Mouse (Mus musculus) MEL (cell line): Measurements from ENCODE around the gene Nckap1.

Source experiments
- CHD2 ChIP-seq: IDR thresholded peaks from 2 replicates; pipeline ENCODE4 v1.6.1; 2011; ENCODE audit warnings: low read length, improper control_type of control experiment
- CTCF ChIP-seq, 3 experiments: IDR thresholded peaks in 2 of 3; conservative IDR thresholded peaks in 1 of 3; 2 replicates each; pipeline ENCODE4 v1.5.1; 2011 to 2012; ENCODE audit warnings: low read length in 3 of 3, low read depth in 2 of 3, mild to moderate bottlenecking in 2 of 3, improper control_type of control experiment in 1 of 3, inconsistent platforms in 1 of 3, mixed read lengths in 1 of 3, moderate library complexity in 1 of 3; ENCODE audit not compliant: control insufficient read depth in 1 of 3, insufficient read depth in 1 of 3, poor library complexity in 1 of 3, severe bottlenecking in 1 of 3
- NRF1 ChIP-seq: IDR thresholded peaks from 2 replicates; pipeline ENCODE4 v1.6.1; 2014; ENCODE audit warnings: low read depth, mild to moderate bottlenecking, inconsistent platforms, low read length, improper control_type of control experiment, moderate library complexity; ENCODE audit not compliant: poor library complexity, insufficient read depth, severe bottlenecking
- POLR2A ChIP-seq, 2 experiments: IDR thresholded peaks; 2 replicates each; pipeline ENCODE4 v1.6.1; 2011 to 2012; ENCODE audit warnings: low read length in 2 of 2, mild to moderate bottlenecking in 2 of 2, control low read depth in 1 of 2, improper control_type of control experiment in 1 of 2, low read depth in 1 of 2, moderate library complexity in 1 of 2; ENCODE audit not compliant: control insufficient read depth in 1 of 2, insufficient read depth in 1 of 2, poor library complexity in 1 of 2
- RCOR1 ChIP-seq: IDR thresholded peaks from 2 replicates; pipeline ENCODE4 v1.6.1; 2012; ENCODE audit warnings: low read depth, mild to moderate bottlenecking, inconsistent platforms, low read length, improper control_type of control experiment

- no peak for TF ChIP-seq NRF1
- no peak for TF ChIP-seq RCOR1
- no peak for TF ChIP-seq CHD2
- no peak for TF ChIP-seq CTCF (IDR thresholded peaks at IDR 0.05 in 2 of 3, conservative IDR thresholded peaks at IDR 0.05 in 1 of 3; ENCODE audit: control insufficient read depth in 1 of 3, insufficient read depth in 1 of 3, low read depth in 2 of 3, low read length in 3 of 3, poor library complexity in 1 of 3, severe bottlenecking in 1 of 3)
- TF ChIP-seq POLR2A (IDR thresholded peaks at IDR 0.05; ENCODE audit: control insufficient read depth in 1 of 2, insufficient read depth in 1 of 2, low read depth in 1 of 2, low read length in 2 of 2, poor library complexity in 1 of 2), result no peak
Observed at GRCm38 (mm10) chr2:80549704-80550103, 31.5 kb downstream of the Nckap1 start.
